Mouse (Mus musculus) MEL (cell line): Measurements from ENCODE around the gene Skint10. TPM values are rescaled to one million over a fixed set of nuclear protein-coding genes. Genes with fewer than 3 reads are reported as not detected.

Experiments used
- polyA plus RNA-seq, 2 experiments: library from polyadenylated mRNA; stranded (reverse) in 1 of 2; unstranded in 1 of 2; fragments of >175 nt in 1 of 2; fragments of >200 nt in 1 of 2; gene quantifications; 2 replicates each; pipeline versions ENCODE4 v1.2.1 to v1.2.4; 2012; ENCODE audit warnings: low replicate concordance in 2 of 2, low read depth in 1 of 2; ENCODE audit not compliant: insufficient read length in 2 of 2, insufficient read depth in 1 of 2, missing spikeins in 1 of 2
- total RNA-seq: library from RNA; depleted of rRNA; stranded (reverse); fragments of 300-350 nt; gene quantifications from 2 replicates; pipeline ENCODE4 v1.2.3, GENCODE M21; 2012; rRNA removed

The Skint10 gene
- total and polyA plus RNA-seq, 3 experiments, result not detected

Other genes with a start within 250 kb of the Skint10 start
- not detected in 2 replicates for gene Skint2, start 217.7 kb downstream of the Skint10 start, total RNA-seq
- not detected for gene Skint2, start 217.7 kb downstream of the Skint10 start, polyA plus RNA-seq